Mouse (Mus musculus) forebrain, embryonic 14.5 days (tissue): ENCODE results near the gene Dixdc1. TPM values are rescaled to one million over a fixed set of nuclear protein-coding genes. Genes with fewer than 3 reads are reported as not detected.

ENCODE experiments used
- ATAC-seq: fragments of 200-750 bp; cut with Nextera tagmentation; 2 replicates; pipeline ENCODE4 v1.8.0; 2017; ENCODE audit warnings: mild to moderate bottlenecking, moderate library complexity
- DNase-seq: peaks from one replicate; pipeline ENCODE4 v3.0.0-alpha.2; 2015; ENCODE audit warnings: low spot score
- H3K27ac ChIP-seq: fragments of 300-500 bp; sonication (generic); 2 replicates; pipeline ENCODE4 v1.5.1; 2014; ENCODE audit warnings: low read depth, mild to moderate bottlenecking, control low read depth, low read length, moderate library complexity
- H3K27me3 ChIP-seq: fragments of 300-500 bp; sonication (generic); replicated peaks from 2 replicates; pipeline ENCODE4 v1.6.1; 2014; ENCODE audit warnings: low read length, control low read depth, mixed read lengths; ENCODE audit not compliant: control insufficient read depth, insufficient read depth
- H3K36me3 ChIP-seq: fragments of 300-500 bp; sonication (generic); 2 replicates; pipeline ENCODE4 v1.6.1; 2014; ENCODE audit warnings: low read length, control low read depth; ENCODE audit not compliant: control insufficient read depth, insufficient read depth
- H3K4me1 ChIP-seq: fragments of 300-500 bp; sonication (generic); 2 replicates; pipeline ENCODE4 v1.6.1; 2014; ENCODE audit warnings: antibody characterized with exemption, low read length, control low read depth; ENCODE audit not compliant: control insufficient read depth, insufficient read depth
- H3K4me2 ChIP-seq: fragments of 300-500 bp; sonication (generic); 2 replicates; pipeline ENCODE4 v1.6.1; 2014; ENCODE audit warnings: mild to moderate bottlenecking, control low read depth, low read length
- H3K4me3 ChIP-seq: fragments of 300-500 bp; sonication (generic); 2 replicates; pipeline ENCODE4 v1.5.1; 2014; ENCODE audit warnings: low read depth, low read length, control low read depth
- H3K9ac ChIP-seq: fragments of 300-500 bp; sonication (generic); 2 replicates; pipeline ENCODE4 v1.6.1; 2014; ENCODE audit warnings: mild to moderate bottlenecking, low read length, control low read depth, moderate library complexity
- H3K9me3 ChIP-seq: fragments of 300-500 bp; sonication (generic); replicated peaks from 2 replicates; pipeline ENCODE4 v1.6.1; 2016; ENCODE audit warnings: low read length, control low read depth, mixed read lengths; ENCODE audit not compliant: control insufficient read depth
- WGBS: fragments of 180-500 bp; shearing (Covaris S2); extraction: QIAGEN DNeasy Blood & Tissue Kit; methylation state at CpG from one replicate; pipeline ENCODE4 v1.1.7; 2014; 5-methylcytosine and 5-hydroxymethylcytosine counted together
- polyA plus RNA-seq: library from polyadenylated mRNA; unstranded; fragments of >200 nt; fragmentation: Nextera tagmentation; extraction: Ambion mirVana; gene quantifications from 2 replicates; pipeline ENCODE4 v1.2.1, GENCODE M21; 2014

Gene Dixdc1
- polyA plus RNA-seq, 1 experiment from 2014 or later, result 21.6 TPM

- H3K4me1 ChIP-seq, result peaks cover 38% of the 10 kb centered on the region
These were observed 16.8 kb downstream of the Dixdc1 start for GRCm38 (mm10) chr9:50722451-50722911.

GRCm38 (mm10) chr9:50721061-50721460 is 18.3 kb downstream of the Dixdc1 start:
- no peak for ATAC-seq
- DNase-seq, result no peak

More at GRCm38 (mm10) chr9:50722451-50722911, 16.8 kb downstream of the Dixdc1 start:
- peak; percentile 66 for DNase-seq
- peak; percentile 52; the same call in 1 of the 2 replicates for ATAC-seq
- Histone ChIP-seq H3K9me3 (no peaks in the 10 kb centered on the region), H3K4me3 (no peak overlapping the region), H3K36me3 (no peaks in the 10 kb centered on the region), H3K4me2 (peak overlapping the region; percentile 25; the same call in 1 of the 2 replicates), H3K27me3 (no peaks in the 10 kb centered on the region), H3K27ac (peak overlapping the region; percentile 85), H3K9ac (peak overlapping the region; percentile 22; the same call in 1 of the 2 replicates)
- 17% methylated on average over 8 of the region's 8 CpGs for WGBS

GRCm38 (mm10) chr9:50718878-50719277 is 20.4 kb downstream of the Dixdc1 start:
- Histone ChIP-seq H3K4me2 (no peak overlapping the region), H3K9ac (no peak overlapping the region), H3K27ac (no peak overlapping the region), H3K4me1 (peaks cover 17% of the 10 kb centered on the region), H3K4me3 (no peak overlapping the region), H3K27me3 (no peaks in the 10 kb centered on the region), H3K36me3 (no peaks in the 10 kb centered on the region), H3K9me3 (no peaks in the 10 kb centered on the region)
- ATAC-seq, result no peak
- 85% methylated on average over 4 of the region's 4 CpGs for WGBS
- DNase-seq, result no peak

More at GRCm38 (mm10) chr9:50721061-50721460, 18.3 kb downstream of the Dixdc1 start:
- Histone ChIP-seq H3K9ac (0 out of 2 replicates have a peak overlapping the region, but pooled peaks have one; percentile 8), H3K4me2 (no peak overlapping the region), H3K27me3 (no peaks in the 10 kb centered on the region), H3K27ac (no peak overlapping the region), H3K4me1 (peaks cover 26% of the 10 kb centered on the region), H3K36me3 (no peaks in the 10 kb centered on the region), H3K4me3 (no peak overlapping the region), H3K9me3 (no peaks in the 10 kb centered on the region)
- WGBS, result 53% methylated on average over 12 of the region's 12 CpGs

GRCm38 (mm10) chr9:50714188-50714587 is 25.1 kb downstream of the Dixdc1 start:
- Histone ChIP-seq H3K27me3 (no peaks in the 10 kb centered on the region), H3K4me3 (no peak overlapping the region), H3K36me3 (0 out of 2 replicates have a peak, but pooled peaks cover 3% of the 10 kb centered on the region), H3K4me2 (no peak overlapping the region), H3K27ac (no peak overlapping the region), H3K9me3 (no peaks in the 10 kb centered on the region), H3K4me1 (no peaks in the 10 kb centered on the region), H3K9ac (no peak overlapping the region)
- WGBS, result 64% methylated on average over 4 of the region's 4 CpGs
- no peak for ATAC-seq
- no peak for DNase-seq

GRCm38 (mm10) chr9:50711337-50711736 is 28.0 kb downstream of the Dixdc1 start:
- no peak overlapping the region for H3K9ac ChIP-seq
- DNase-seq (no peak), ATAC-seq (no peak)
- no peak overlapping the region for H3K27ac ChIP-seq
- 0 out of 2 replicates have a peak, but pooled peaks cover 7% of the 10 kb centered on the region for H3K36me3 ChIP-seq
- WGBS, result 86% methylated on average over 4 of the region's 4 CpGs
- no peaks in the 10 kb centered on the region for H3K9me3 ChIP-seq
- H3K27me3 ChIP-seq, result no peaks in the 10 kb centered on the region
- H3K4me1 ChIP-seq, result no peaks in the 10 kb centered on the region
- no peak overlapping the region for H3K4me3 ChIP-seq
- no peak overlapping the region for H3K4me2 ChIP-seq

GRCm38 (mm10) chr9:50709108-50709507 is 30.2 kb downstream of the Dixdc1 start:
- WGBS, result 34% methylated on average over 2 of the region's 2 CpGs
- Histone ChIP-seq H3K27me3 (no peaks in the 10 kb centered on the region), H3K9ac (no peak overlapping the region), H3K4me3 (no peak overlapping the region), H3K4me2 (no peak overlapping the region), H3K36me3 (0 out of 2 replicates have a peak, but pooled peaks cover 7% of the 10 kb centered on the region), H3K9me3 (no peaks in the 10 kb centered on the region), H3K4me1 (no peaks in the 10 kb centered on the region), H3K27ac (no peak overlapping the region)
- DNase-seq (peak; percentile 40), ATAC-seq (no peak)

GRCm38 (mm10) chr9:50704907-50705306 is 34.4 kb downstream of the Dixdc1 start:
- H3K9ac ChIP-seq, result no peak overlapping the region
- no peak for DNase-seq
- ATAC-seq, result no peak
- H3K4me3 ChIP-seq, result no peak overlapping the region
- no peaks in the 10 kb centered on the region for H3K9me3 ChIP-seq
- 40% methylated on average over 6 of the region's 6 CpGs for WGBS
- H3K4me1 ChIP-seq, result no peaks in the 10 kb centered on the region
- H3K4me2 ChIP-seq, result no peak overlapping the region
- no peak overlapping the region for H3K27ac ChIP-seq
- peaks cover 15% of the 10 kb centered on the region; the same call in 1 of the 2 replicates for H3K36me3 ChIP-seq
- H3K27me3 ChIP-seq, result no peaks in the 10 kb centered on the region

GRCm38 (mm10) chr9:50700921-50701691 is 38.2 kb downstream of the Dixdc1 start:
- no peak overlapping the region for H3K4me2 ChIP-seq
- no peaks in the 10 kb centered on the region for H3K27me3 ChIP-seq
- peaks cover 12% of the 10 kb centered on the region; the same call in 1 of the 2 replicates for H3K36me3 ChIP-seq
- H3K27ac ChIP-seq, result no peak overlapping the region; the same call in 1 of the 2 replicates
- peaks cover 5% of the 10 kb centered on the region for H3K4me1 ChIP-seq
- H3K9ac ChIP-seq, result no peak overlapping the region
- 65% methylated on average over 11 of the region's 11 CpGs for WGBS
- no peak overlapping the region for H3K4me3 ChIP-seq
- H3K9me3 ChIP-seq, result no peaks in the 10 kb centered on the region
- DNase-seq, result no peak
- ATAC-seq, result no peak
